Mouse (Mus musculus) Muller cell, postnatal 12 days (primary cell): ENCODE data around the gene Cnp.
"Not testable (repeated sequence)": the region's sequence is repeated elsewhere in the genome, so short reads cannot be mapped to it uniquely, and the experiment has no call there.

ENCODE experiments used
- DNase-seq: peaks from one replicate; pipeline ENCODE4 v3.0.0-alpha.2; 2015; ENCODE audit errors: inconsistent ontology term

Cnp gene

DNA sequence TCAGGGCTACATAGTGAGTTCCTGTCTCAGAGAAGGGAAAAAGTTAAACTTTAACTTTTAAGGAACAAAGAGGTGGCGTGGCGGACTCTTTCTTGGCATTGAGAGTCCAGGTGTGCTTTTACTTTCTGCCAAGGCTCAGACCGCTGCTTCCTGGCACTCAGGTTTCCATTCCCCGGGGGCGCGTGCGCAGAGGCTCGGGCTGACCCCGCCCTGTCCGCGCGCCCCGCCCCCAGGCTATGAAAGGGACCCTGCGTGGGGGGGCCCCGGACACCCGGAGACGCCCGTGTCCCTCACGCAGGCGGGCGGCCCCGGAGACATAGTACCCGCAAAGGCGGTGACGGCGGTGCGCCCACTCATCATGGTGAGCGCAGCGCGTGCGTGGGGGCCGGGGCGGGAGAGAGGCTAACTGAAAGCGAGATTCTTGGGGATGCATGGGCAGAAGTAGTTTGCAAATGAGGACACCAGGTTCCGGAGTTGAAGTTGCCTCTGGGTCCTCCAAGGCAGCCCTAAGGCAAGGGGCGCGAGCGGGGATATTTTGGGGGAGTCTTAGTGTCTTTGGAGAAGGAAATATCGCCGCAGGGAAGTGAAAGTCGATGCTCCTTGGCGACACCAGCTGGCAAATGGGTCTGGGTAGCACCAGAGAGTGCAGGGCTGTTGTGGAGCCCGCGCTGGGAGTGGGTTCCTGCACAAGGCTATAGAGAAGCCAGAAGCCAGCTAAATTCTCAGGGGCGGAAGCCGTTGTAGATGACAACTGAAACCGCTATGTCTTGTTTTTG lies at the start of gene Cnp:
Gene Cnp, plus strand, starts transcription at position 197 of the 776 bp plus-strand sequence.
- peak; percentile 82 for DNase-seq

- no peak for DNase-seq
Observed at GRCm38 (mm10) chr11:100524987-100525630, 49.6 kb upstream of the Cnp start.

- no peak for DNase-seq
Observed at GRCm38 (mm10) chr11:100526052-100526816, 48.5 kb upstream of the Cnp start.

- peak; percentile 79 for DNase-seq
Observed at GRCm38 (mm10) chr11:100527066-100527457, 47.6 kb upstream of the Cnp start.

DNA sequence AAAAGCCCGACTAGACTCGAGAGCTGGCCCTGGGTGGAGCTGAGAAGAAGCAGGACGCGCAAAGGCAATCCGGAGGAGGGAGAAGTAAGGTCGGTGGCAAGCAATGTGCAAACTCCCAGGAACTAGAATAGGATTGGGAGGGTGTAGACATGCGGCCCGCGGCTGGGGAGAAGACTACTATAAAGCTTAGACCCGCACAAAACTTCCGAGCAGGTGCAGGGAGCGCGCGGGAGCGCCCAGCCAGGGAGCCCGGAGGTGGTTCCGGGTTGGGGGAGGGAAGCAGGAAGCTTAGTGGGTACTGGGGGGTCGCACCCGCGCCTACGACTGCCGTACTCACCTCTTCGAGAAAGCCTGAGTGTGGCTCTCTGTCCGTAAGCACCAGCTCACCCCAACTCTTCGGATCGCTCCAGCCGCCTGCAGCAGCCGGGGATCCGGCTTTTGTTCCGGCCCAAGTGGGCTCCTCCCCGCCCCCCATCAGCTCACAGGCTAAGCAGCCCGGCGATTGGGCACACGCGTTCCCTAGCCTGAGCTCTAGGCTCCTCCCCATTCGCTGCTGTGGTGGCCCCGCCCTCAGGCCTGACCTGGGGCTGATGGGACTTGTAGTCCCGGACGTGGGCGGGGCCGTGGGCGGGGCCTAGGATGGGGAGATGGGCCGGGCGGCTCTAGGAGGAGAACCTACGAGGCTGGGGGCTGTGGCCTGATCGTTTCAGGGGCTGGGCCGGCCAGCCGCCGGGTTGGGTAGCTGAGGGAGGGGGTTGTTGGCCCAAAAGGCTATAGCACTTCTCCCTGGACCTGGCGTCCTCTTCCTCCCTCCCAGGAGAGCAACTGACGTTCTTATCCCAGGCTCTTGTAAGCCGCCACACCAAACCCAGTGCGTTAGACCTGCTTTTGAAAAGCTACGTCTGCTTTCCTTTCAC lies 47.0 kb upstream of the Cnp start, which contains the start of gene Acly:
Gene Acly, minus strand, starts transcription at position 543 of the 917 bp plus-strand sequence.
- peak; percentile 100 for DNase-seq

- DNase-seq = no peak
Observed at GRCm38 (mm10) chr11:100528375-100529165, 46.1 kb upstream of the Cnp start.

DNA sequence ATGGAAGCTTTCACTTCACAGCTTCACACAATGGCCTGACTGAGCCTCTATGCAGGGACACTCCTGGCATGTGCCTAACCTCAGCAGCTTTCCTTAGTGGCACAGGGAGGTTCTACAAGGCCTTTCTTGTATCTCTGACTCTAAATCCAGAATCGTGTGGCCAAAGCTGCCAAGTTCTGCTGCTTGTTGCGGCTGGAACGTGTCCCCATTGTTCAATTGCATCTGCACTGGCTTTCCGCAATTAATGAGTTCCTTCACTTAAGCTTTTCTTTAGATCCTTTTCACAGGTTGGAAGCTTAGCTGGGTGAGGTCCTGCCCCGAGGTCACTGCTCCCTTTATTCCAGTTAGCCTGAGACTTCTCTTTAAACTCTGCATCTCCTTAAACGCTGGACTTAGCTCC lies 40.8 kb upstream of the Cnp start:
- no peak for DNase-seq

DNA sequence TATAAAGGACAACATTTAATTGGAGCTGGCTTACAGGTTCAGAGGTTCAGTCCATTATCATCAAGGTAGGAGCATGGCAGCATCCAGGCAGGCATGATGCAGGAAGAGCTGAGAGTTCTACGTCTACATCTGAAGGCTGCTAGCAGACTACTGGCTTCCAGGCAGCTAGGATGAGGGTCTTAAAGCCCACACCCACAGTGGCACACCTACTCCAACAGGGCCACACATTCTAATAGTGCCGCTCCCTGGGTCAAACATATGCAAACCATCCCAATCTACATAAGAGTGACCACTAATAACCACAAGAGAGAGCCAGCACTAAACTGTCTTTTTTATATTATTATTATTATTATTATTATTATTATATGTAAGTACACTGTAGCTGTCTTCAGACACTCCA lies 40.3 kb upstream of the Cnp start:
- DNase-seq = not testable (repeated sequence)

GRCm38 (mm10) chr11:100534821-100535220 lies 39.9 kb upstream of the Cnp start:
- DNase-seq = not testable (repeated sequence)

DNA sequence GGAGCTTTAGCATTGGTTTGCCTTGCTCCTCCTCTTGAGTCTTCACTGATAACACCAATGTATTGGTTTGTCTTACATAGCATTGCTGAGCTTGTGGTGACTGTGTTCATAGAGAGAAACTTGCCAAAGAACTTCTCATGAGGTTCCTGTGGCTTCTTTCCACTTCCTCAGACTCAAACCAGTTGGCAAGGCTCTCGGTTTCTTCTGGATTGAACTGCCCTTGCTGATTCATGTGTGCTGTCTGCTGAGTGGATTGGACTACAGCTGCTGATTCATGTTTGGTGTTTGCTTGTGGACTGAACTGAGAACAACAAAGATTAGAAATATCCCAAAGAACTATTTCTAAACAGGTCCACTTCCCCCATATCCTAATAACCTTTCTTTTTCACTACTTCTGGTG lies 38.7 kb upstream of the Cnp start:
- DNase-seq = no peak

GRCm38 (mm10) chr11:100536466-100536865 lies 38.2 kb upstream of the Cnp start:
- no peak for DNase-seq

GRCm38 (mm10) chr11:100540966-100541365 lies 33.7 kb upstream of the Cnp start:
- no peak for DNase-seq

GRCm38 (mm10) chr11:100541577-100541976 lies 33.1 kb upstream of the Cnp start:
- no peak for DNase-seq

DNA sequence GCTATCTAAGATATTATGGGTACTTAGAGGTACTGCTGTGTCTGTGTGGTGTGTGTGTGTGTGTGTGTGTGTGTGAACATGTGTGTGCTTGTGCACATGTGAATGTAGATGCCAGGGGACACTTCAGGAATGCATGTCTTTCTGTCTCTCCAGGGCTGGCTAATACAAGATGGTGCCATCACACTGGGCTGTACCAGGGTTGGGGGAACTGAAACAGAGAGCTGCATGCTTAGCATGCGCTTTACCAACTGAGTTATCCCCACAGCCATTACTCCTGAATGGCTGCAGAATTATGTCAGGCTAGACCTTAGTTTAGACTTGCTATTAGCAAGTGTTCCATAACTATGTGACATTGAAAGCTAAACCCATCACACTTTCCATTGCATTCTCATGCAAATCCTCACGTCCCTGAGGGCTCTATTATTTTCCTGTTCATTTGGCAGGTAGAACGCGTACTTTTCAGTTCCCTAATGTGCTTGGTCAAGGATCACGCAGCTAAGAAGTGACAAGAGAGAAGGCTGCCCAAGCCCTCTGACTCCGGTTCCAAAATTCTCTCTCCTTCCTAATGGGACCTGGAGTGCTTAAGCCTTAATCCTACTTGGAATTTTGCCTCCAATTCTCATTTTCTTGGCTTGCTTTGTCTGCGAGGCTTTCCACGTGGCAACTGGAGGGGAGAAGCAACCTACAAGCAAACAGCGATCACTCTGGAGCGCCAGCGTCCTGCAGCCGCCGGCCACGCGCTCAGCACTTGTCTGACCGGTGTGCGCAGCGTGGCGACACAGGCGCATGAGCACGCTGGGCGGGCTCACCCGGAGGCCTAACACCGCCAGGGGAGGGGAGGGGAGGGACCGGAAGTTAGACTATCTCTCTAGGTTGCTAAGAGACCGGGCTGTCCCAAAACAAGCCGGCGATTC lies 29.6 kb upstream of the Cnp start, which contains the start of gene Ttc25:
Gene Ttc25, plus strand, starts transcription at position 776 of the 914 bp plus-strand sequence.
- DNase-seq = peak; percentile 96

- no peak for DNase-seq
Observed at GRCm38 (mm10) chr11:100545746-100546085, 29.0 kb upstream of the Cnp start.

GRCm38 (mm10) chr11:100546955-100547354 lies 27.7 kb upstream of the Cnp start:
- DNase-seq = no peak

- no peak for DNase-seq
Observed at GRCm38 (mm10) chr11:100548141-100548540, 26.6 kb upstream of the Cnp start.

DNA sequence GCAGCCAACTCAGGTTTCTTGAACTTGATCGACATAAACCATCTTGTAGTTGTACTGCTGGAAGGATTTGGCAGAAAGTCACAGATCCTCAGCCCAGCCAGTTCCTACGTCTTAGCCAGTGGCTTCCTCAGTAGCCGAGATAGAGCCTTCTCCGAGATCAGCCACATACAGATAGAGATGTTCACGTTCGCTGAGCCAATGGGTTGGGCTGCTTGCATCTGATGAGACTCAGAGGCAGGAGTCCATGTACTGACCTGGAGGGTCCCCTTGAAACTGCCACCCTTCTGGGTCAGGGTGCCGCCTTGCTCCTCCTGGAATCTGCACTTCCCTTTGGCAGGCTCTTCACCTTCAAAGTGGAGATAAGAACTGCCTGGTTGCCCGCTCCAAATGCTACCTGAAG lies 25.2 kb upstream of the Cnp start:
- no peak for DNase-seq

GRCm38 (mm10) chr11:100550101-100550500 lies 24.6 kb upstream of the Cnp start:
- DNase-seq = no peak
